Mouse (Mus musculus) left cerebral cortex, adult 2 months (tissue): ENCODE measurements around the gene Tmem237. TPM values are rescaled to one million over a fixed set of nuclear protein-coding genes. Genes with fewer than 3 reads are reported as not detected.

Experiments
- DNase-seq, 2 experiments: peaks; one replicate each; pipeline ENCODE4 v3.0.0; 2021 to 2022; ENCODE audit warnings: low spot score in 2 of 2, mixed read lengths in 1 of 2; ENCODE audit errors: extremely low spot score in 1 of 2
- H3K27ac ChIP-seq: fragments of 200-600 bp; 2 replicates; pipeline ENCODE4 v1.8.1; 2022
- H3K4me3 ChIP-seq: fragments of 200-600 bp; 2 replicates; pipeline ENCODE4 v1.8.1; 2022
- CTCF ChIP-seq: fragments of 200-600 bp; IDR thresholded peaks from 2 replicates; pipeline ENCODE4 v1.8.1; 2022; ENCODE audit warnings: antibody characterized with exemption, mild to moderate bottlenecking, moderate library complexity
- intact Hi-C: fragments of 180-260 bp; cut with DNase I; formaldehyde crosslinking; loops from one replicate; pipeline ENCODE4 v1.15.1; 2025
- total RNA-seq, 2 experiments: library from RNA; stranded (reverse); gene quantifications; 2 replicates each; pipeline ENCODE4 v1.2.3; 2021

Gene Tmem237
- total RNA-seq, 2 experiments from 2014 or later = 30.8 to 31.9 TPM

DNA sequence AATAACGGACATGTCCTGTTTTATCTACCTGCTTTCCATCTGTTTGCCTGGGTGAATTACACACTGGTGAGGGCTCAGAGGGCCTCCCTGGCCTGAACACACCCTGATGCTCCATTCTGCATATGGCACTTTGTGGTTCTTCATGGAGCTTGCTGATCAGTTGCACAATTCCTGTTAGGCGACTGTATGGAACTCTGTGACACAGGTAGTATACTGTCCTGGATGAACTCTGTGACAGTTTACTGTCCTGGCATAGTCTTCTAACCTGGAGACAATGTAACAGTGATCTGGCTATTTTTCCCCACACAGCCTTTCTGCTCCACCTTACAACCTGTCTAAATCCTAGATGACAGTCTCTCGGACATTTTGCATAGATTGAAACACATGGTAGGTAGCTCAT lies 38.9 kb upstream of the Tmem237 start:
- no peak for DNase-seq
- intact Hi-C loops = no loop called here
- Histone ChIP-seq H3K4me3 (no peak overlapping the region), H3K27ac (no peak overlapping the region)
- TF ChIP-seq CTCF = no peak

DNA sequence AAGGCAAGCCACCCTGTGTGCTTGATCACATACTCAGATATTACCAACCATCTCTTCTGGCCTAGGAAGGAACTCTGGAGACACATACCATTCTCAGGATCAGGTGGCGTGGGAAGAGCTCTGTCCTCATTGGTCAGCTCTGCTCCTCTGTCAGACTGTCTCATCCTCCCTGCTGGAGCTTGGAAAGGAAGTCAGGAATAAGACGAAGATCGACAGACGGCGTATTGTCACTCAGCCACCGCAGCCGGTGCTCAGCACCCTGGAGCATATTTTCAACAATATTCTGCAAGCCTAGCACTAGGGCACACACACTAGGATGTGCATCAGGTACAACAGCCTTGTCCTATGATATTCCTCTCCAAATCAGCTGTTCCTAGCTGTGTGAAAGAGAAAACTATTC lies 38.3 kb upstream of the Tmem237 start:
- Histone ChIP-seq H3K27ac (no peak overlapping the region), H3K4me3 (no peak overlapping the region)
- DNase-seq = no peak
- intact Hi-C loops = no loop called here
- TF ChIP-seq CTCF = no peak

DNA sequence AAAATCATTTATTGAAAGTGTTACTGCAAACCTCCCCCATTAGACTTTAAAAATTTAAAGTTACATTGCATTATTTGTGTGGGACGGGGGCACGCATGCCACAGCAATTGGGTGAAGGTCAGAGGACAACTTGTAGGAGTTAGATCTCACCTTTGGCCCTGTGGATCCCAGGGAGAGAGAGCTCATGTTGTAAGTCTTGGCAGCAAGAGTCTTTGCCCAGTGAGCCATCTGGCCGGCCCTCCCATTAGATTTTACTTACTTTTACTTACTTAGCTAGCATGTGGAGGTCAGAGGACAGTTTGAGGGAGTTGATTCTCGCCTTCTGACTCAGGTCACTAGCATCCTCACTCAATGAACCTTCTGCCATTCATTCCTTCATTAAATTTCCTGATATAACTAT lies 37.6 kb upstream of the Tmem237 start:
- Histone ChIP-seq H3K4me3 (no peak overlapping the region), H3K27ac (no peak overlapping the region)
- DNase-seq = no peak
- intact Hi-C loops = no loop called here
- TF ChIP-seq CTCF = no peak

DNA sequence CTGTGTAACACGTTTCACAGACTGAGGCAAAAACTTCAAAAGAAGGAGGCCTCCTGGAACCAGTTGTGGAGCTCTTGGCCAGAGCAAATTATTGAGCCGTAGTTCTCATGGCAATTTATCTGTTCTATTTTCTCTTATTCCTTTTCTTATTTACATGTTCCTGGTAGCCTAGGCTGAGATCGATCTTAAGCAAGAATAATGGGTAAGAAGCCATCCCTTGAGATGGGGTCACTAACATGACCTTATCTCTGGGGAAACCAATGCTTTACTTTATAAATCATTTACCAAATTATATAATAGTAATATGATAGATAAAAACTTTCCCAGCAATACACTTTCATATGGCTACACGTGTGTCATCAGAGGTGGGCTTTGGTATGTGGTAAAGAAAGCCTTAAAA lies 32.1 kb upstream of the Tmem237 start:
- no peak overlapping the region for H3K4me3 ChIP-seq
- no peak overlapping the region for H3K27ac ChIP-seq
- intact Hi-C loops = no loop called here
- no peak for TF ChIP-seq CTCF
- DNase-seq = no peak

DNA sequence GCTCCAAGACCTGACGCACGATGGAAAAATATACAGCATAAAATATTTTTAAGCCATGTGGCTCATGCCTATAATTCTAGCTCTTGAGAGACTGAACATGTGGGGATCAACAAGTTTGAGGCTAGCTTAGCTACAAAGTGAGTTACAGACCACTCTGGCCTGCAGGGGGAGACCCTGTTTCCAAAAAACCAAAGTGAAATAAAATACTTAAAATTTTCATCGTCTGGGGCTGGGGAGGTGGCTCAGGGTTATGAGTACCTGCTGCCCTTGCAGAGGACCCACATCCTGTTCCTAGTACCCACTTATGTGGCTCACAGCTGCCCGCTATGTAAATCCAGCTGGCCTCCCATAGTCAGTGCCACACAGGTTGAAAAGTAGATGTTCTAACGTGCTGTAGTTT lies 30.3 kb upstream of the Tmem237 start:
- Histone ChIP-seq H3K4me3 (no peak overlapping the region), H3K27ac (no peak overlapping the region)
- intact Hi-C loops = no loop called here
- DNase-seq = no peak
- TF ChIP-seq CTCF = no peak; the same call in 1 of the 2 replicates

- DNase-seq = no peak
- no peak overlapping the region for H3K4me3 ChIP-seq
- intact Hi-C loops = loop anchor here (5.0 kb wide), 3 partner anchors 72 to 372 kb away; no protein-coding TSS in a partner anchor
- no peak overlapping the region for H3K27ac ChIP-seq
- peak; percentile 23 for TF ChIP-seq CTCF
Observed at GRCm38 (mm10) chr1:59144543-59144942, 24.3 kb upstream of the Tmem237 start.

DNA sequence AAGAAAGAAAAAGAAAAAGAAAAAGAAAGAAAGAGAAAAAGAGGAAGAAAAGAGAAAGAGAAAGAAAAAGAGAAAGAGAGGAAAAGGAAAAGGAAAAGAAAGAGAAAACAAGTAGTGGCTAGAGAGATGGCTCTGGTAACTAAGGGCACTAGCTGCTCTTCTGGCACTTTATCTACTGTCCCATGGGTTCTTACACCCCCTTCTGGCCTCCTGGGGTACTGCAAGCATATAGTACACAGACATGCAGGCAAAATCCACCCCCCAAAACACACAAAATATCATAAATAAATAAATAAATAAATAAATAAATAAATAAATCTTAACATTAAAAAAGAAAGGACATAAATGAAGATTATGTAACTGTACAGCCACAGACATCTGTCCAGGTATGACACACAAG lies 22.6 kb upstream of the Tmem237 start:
- intact Hi-C loops = loop anchor here (5.0 kb wide), 3 partner anchors 71 to 371 kb away; no protein-coding TSS in a partner anchor
- DNase-seq = no peak
- TF ChIP-seq CTCF = peak; percentile 59
- Histone ChIP-seq H3K27ac (no peak overlapping the region), H3K4me3 (no peak overlapping the region)

DNA sequence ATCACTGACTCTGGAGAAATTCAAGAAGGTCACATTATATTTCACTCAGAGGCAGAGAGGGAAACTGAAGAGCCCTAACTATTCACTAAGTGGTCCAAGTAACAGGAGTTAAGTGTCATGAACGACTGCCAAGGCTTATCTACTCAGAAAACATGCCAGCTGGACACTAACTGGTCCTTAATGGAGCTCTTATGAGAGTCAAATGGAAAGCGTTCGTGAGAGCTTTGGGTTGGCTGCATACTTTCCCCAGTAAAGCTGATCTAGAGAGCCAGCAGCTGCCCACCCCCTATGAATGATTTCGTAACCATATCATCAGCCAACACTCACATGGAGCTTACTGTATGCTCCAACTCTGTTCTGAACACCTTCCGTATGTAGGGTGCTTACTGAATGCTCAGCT lies 14.2 kb upstream of the Tmem237 start:
- Histone ChIP-seq H3K27ac (no peak overlapping the region), H3K4me3 (no peak overlapping the region)
- no peak for TF ChIP-seq CTCF
- intact Hi-C loops = no loop called here
- DNase-seq = no peak

GRCm38 (mm10) chr1:59128879-59129278 lies 8.7 kb upstream of the Tmem237 start:
- no peak for TF ChIP-seq CTCF
- H3K27ac ChIP-seq = no peak overlapping the region
- no peak overlapping the region for H3K4me3 ChIP-seq
- intact Hi-C loops = no loop called here
- no peak for DNase-seq

- no peak overlapping the region for H3K4me3 ChIP-seq
- TF ChIP-seq CTCF = no peak
- no peak overlapping the region for H3K27ac ChIP-seq
- intact Hi-C loops = no loop called here
- DNase-seq = no peak
Observed at GRCm38 (mm10) chr1:59125558-59125957, 5.3 kb upstream of the Tmem237 start.

- no peak for DNase-seq
- TF ChIP-seq CTCF = no peak
- Histone ChIP-seq H3K4me3 (no peak overlapping the region), H3K27ac (no peak overlapping the region)
- intact Hi-C loops = loop anchor here (10.0 kb wide), 1 partner anchor 196 kb away; no protein-coding TSS in a partner anchor
Observed at GRCm38 (mm10) chr1:59110524-59110923, 9.7 kb downstream of the Tmem237 start.

GRCm38 (mm10) chr1:59102071-59102470 lies 18.1 kb downstream of the Tmem237 start:
- TF ChIP-seq CTCF = no peak
- intact Hi-C loops = no loop called here
- Histone ChIP-seq H3K27ac (no peak overlapping the region), H3K4me3 (no peak overlapping the region)
- DNase-seq = no peak

DNA sequence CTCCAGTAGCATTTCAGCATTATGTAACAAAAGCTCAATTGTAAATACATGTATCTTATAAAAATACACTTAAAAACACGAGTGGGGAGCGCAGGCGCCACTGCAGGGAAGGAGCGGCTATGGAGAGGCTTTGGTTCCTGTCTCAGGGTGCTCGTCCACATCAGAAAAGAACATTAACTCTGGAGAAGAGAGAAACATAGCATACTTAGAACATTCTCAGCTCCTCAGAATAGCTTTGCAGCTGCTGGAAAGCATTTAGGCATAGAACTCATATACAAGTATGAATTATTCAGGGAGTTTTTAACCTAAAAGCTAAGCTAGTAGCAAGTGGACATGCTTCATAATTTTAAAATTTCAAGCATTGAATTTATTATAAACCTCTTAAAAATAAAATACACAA lies 19.2 kb downstream of the Tmem237 start:
- TF ChIP-seq CTCF = no peak
- no peak for DNase-seq
- intact Hi-C loops = no loop called here
- 0 out of 2 replicates have a peak overlapping the region, but pooled peaks have one; percentile 26 for H3K27ac ChIP-seq
- H3K4me3 ChIP-seq = no peak overlapping the region
